Mouse (Mus musculus): ENCODE data around the gene Rab3il1. TPM values are rescaled to one million over a fixed set of nuclear protein-coding genes. Genes with fewer than 3 reads are reported as not detected.
A peak's percentile ranks its signal among the peaks of the same experiment; 100 is the strongest.

Gene Rab3il1
- polyA plus RNA-seq, 1 experiment, result 90.9 TPM

GRCm38 (mm10) chr19:10058876-10059427 lies 57.5 kb downstream of the Rab3il1 start:
- Histone ChIP-seq H3K4me1 (ENCODE audit: control insufficient read depth) (peaks cover 53% of the 10 kb centered on the region), H3K9me3 (ENCODE audit: control insufficient read depth, low read length) (no peaks in the 10 kb centered on the region), H3K27me3 (ENCODE audit: control insufficient read depth) (no peaks in the 10 kb centered on the region), H3K4me3 (replicated peaks) (no peak overlapping the region), H3K36me3 (ENCODE audit: control insufficient read depth) (peaks cover 99% of the 10 kb centered on the region)
- TF ChIP-seq GATA1 (IDR thresholded peaks at IDR 0.05; ENCODE audit: low read length) (no peak), TAL1 (IDR thresholded peaks at IDR 0.05; ENCODE audit: low read length) (no peak)

DNA sequence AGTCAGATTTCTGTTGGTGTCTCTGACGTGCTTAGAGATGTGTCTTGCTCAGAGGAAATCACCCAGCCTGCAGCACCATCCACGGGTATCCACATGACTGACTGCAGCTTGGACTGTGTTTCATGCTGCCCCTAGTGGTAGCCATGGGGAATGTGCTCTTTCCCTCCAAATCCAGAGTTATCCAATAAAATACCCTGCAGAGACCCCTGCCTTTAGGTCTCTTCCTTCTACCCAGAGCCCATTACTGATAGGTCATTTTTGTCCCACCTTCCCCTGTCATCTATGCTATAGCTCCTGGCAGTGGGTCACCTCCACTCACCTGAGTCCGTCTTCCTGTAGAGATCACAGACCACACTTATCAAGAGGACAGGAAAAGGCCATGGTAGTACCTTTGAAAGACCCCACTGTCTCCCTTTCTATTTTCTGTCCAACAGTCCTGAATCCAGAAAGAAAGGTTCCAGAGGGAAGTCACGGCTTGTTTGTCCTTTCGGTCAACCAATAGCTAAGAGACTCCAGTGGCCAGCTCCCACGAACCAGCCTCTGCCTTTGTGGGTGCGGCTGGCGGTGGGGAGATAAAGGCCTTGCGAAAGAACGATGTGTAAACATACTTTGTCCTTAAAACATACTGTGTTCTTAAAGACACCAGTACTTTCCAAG lies 58.6 kb downstream of the Rab3il1 start:
- peak overlapping the region; percentile 47 for H3K4me3 ChIP-seq (replicated peaks)
- TF ChIP-seq TAL1 (IDR thresholded peaks at IDR 0.05; ENCODE audit: low read length) (no peak), GATA1 (IDR thresholded peaks at IDR 0.05; ENCODE audit: low read length) (0 out of 2 replicates have a peak, but pooled peaks have one; percentile 7)
- peaks cover 63% of the 10 kb centered on the region for H3K4me1 ChIP-seq (ENCODE audit: control insufficient read depth)
- H3K9me3 ChIP-seq (ENCODE audit: control insufficient read depth, low read length), result no peaks in the 10 kb centered on the region
- peaks cover 97% of the 10 kb centered on the region for H3K36me3 ChIP-seq (ENCODE audit: control insufficient read depth)
- H3K27me3 ChIP-seq (ENCODE audit: control insufficient read depth), result no peaks in the 10 kb centered on the region

GRCm38 (mm10) chr19:10060783-10061590 lies 59.5 kb downstream of the Rab3il1 start:
- no peaks in the 10 kb centered on the region for H3K9me3 ChIP-seq (ENCODE audit: control insufficient read depth, low read length)
- TF ChIP-seq GATA1 (IDR thresholded peaks at IDR 0.05; ENCODE audit: low read length) (no peak), TAL1 (IDR thresholded peaks at IDR 0.05; ENCODE audit: low read length) (no peak)
- H3K36me3 ChIP-seq (ENCODE audit: control insufficient read depth), result peaks cover 97% of the 10 kb centered on the region
- peaks cover 73% of the 10 kb centered on the region for H3K4me1 ChIP-seq (ENCODE audit: control insufficient read depth)
- H3K27me3 ChIP-seq (ENCODE audit: control insufficient read depth), result no peaks in the 10 kb centered on the region
- H3K4me3 ChIP-seq (replicated peaks), result no peak overlapping the region

- H3K36me3 ChIP-seq (ENCODE audit: control insufficient read depth), result peaks cover 97% of the 10 kb centered on the region
- TF ChIP-seq TAL1 (IDR thresholded peaks at IDR 0.05; ENCODE audit: low read length), result no peak
- TF ChIP-seq GATA1 (IDR thresholded peaks at IDR 0.05; ENCODE audit: low read length), result no peak
- H3K4me3 ChIP-seq (replicated peaks), result no peak overlapping the region
- no peaks in the 10 kb centered on the region for H3K27me3 ChIP-seq (ENCODE audit: control insufficient read depth)
- H3K9me3 ChIP-seq (ENCODE audit: control insufficient read depth, low read length), result no peaks in the 10 kb centered on the region
- H3K4me1 ChIP-seq (ENCODE audit: control insufficient read depth), result peaks cover 75% of the 10 kb centered on the region
These were observed 60.2 kb downstream of the Rab3il1 start for GRCm38 (mm10) chr19:10061624-10062023.

- peaks cover 97% of the 10 kb centered on the region for H3K36me3 ChIP-seq (ENCODE audit: control insufficient read depth)
- no peak for TF ChIP-seq TAL1 (IDR thresholded peaks at IDR 0.05; ENCODE audit: low read length)
- TF ChIP-seq GATA1 (IDR thresholded peaks at IDR 0.05; ENCODE audit: low read length), result no peak
- no peaks in the 10 kb centered on the region for H3K9me3 ChIP-seq (ENCODE audit: control insufficient read depth, low read length)
- H3K4me1 ChIP-seq (ENCODE audit: control insufficient read depth), result peaks cover 79% of the 10 kb centered on the region
- no peaks in the 10 kb centered on the region for H3K27me3 ChIP-seq (ENCODE audit: control insufficient read depth)
- no peak overlapping the region for H3K4me3 ChIP-seq (replicated peaks)
These were observed 60.8 kb downstream of the Rab3il1 start for GRCm38 (mm10) chr19:10062292-10062691.

DNA sequence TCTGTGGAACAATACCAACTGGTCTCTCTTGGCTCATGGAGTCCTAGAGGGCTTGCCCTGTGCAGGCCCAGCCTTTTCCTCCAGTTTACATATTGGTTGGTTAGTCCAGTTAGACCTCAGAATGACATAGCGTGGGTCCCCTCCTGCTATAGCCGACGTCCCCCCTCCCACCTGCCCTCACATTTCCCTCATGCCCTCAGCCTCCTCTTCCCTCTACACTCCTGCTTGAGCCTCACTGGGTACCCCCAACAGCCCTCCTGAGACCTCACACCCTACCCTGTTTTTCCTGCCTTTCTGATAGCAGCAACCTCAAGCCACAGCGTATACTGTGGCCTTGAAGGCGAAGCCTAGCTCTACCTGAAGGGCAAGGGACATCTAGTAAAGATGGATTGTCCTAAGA lies 61.4 kb downstream of the Rab3il1 start:
- no peak overlapping the region for H3K4me3 ChIP-seq (replicated peaks)

GRCm38 (mm10) chr19:10064173-10065012 lies 62.9 kb downstream of the Rab3il1 start:
- TF ChIP-seq TAL1 (IDR thresholded peaks at IDR 0.05; ENCODE audit: low read length), result no peak
- TF ChIP-seq GATA1 (IDR thresholded peaks at IDR 0.05; ENCODE audit: low read length), result no peak
- Histone ChIP-seq H3K4me3 (replicated peaks) (no peak overlapping the region), H3K36me3 (ENCODE audit: control insufficient read depth) (peaks cover 97% of the 10 kb centered on the region), H3K9me3 (ENCODE audit: control insufficient read depth, low read length) (no peaks in the 10 kb centered on the region), H3K27me3 (ENCODE audit: control insufficient read depth) (no peaks in the 10 kb centered on the region), H3K4me1 (ENCODE audit: control insufficient read depth) (peaks cover 71% of the 10 kb centered on the region)

More for the DNA sequence above, 61.4 kb downstream of the Rab3il1 start:
- peaks cover 97% of the 10 kb centered on the region for H3K36me3 ChIP-seq (ENCODE audit: control insufficient read depth)
- no peaks in the 10 kb centered on the region for H3K9me3 ChIP-seq (ENCODE audit: control insufficient read depth, low read length)
- H3K27me3 ChIP-seq (ENCODE audit: control insufficient read depth), result no peaks in the 10 kb centered on the region
- H3K4me1 ChIP-seq (ENCODE audit: control insufficient read depth), result peaks cover 77% of the 10 kb centered on the region
- no peak for TF ChIP-seq TAL1 (IDR thresholded peaks at IDR 0.05; ENCODE audit: low read length)
- TF ChIP-seq GATA1 (IDR thresholded peaks at IDR 0.05; ENCODE audit: low read length), result no peak

DNA sequence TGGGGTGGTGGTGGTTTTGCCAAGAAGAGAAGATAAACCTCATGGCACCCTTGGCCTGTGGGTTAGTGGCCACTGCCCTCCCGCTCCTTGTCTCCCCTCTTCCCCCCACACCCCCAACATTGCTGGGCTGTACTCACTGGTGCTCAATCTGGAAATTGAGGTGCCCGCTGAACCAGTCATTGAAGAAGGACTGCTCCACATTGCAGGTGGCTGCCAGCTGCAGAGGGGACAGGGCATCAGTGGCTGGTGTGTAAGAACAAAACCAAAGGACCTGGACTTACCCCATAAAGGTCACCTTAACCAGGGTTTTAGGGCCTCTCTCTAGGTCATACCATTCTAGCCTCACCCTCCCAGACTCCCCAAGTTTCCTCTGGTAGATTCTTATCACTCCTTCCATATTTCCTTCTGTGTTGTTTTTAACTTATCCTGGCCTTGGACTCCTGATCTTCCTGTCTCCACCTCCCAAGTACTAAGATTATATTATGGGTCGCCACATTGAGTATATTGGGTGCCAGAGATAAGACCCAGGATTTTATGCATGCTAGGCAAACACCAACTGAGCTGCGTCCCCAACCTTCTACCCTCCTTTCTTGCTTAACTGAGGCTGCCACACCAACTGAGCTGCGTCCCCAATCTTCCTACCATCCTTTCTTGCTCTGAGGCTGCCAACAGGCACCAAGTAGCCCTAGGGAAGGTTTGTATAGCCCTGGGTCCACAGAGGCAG lies 64.2 kb downstream of the Rab3il1 start:
- H3K27me3 ChIP-seq (ENCODE audit: control insufficient read depth), result no peaks in the 10 kb centered on the region
- no peak for TF ChIP-seq GATA1 (IDR thresholded peaks at IDR 0.05; ENCODE audit: low read length)
- no peak for TF ChIP-seq TAL1 (IDR thresholded peaks at IDR 0.05; ENCODE audit: low read length)
- H3K4me1 ChIP-seq (ENCODE audit: control insufficient read depth), result peaks cover 59% of the 10 kb centered on the region
- no peak overlapping the region for H3K4me3 ChIP-seq (replicated peaks)
- peaks cover 98% of the 10 kb centered on the region for H3K36me3 ChIP-seq (ENCODE audit: control insufficient read depth)
- H3K9me3 ChIP-seq (ENCODE audit: control insufficient read depth, low read length), result no peaks in the 10 kb centered on the region

Data from erythroblast, embryonic 14.5 days (primary cell).